35 mouse cellular contexts compared by ENCODE assay signal in genomic region chr4:102724442-102724841, GRCm38 (mm10). TPM values are rescaled to one million over a fixed set of nuclear protein-coding genes. Genes with fewer than 3 reads are reported as not detected.
DNase-seq lines count a peak whose midpoint lies in the region; ATAC-seq and TF ChIP-seq lines count a peak whose summit lies in the region.
"Had no signal": no experiment of that assay in that cellular context is flagged by ENCODE, and none has a peak within 500 bp of the region (broad histone marks: within the 10 kb centered on the region; RNA-seq: fewer than 3 reads in every experiment).

No protein-coding gene starts in this region.

- WGBS in lung, postnatal 0 days: 69% methylated on average over 5 of the region's 5 CpGs
- 69% methylated on average over 5 of the region's 5 CpGs for WGBS in kidney, embryonic 16.5 days
- 70% methylated on average over 5 of the region's 5 CpGs for WGBS in intestine, postnatal 0 days

- no peaks in the 10 kb centered on the region for H3K9me3 ChIP-seq in lung, postnatal 0 days (ENCODE audit: low read length)
- H3K9me3 ChIP-seq in E14TG2a.4 (ENCODE audit: low read length): no peaks in the 10 kb centered on the region
- H3K9me3 ChIP-seq in kidney, embryonic 16.5 days (ENCODE audit: low read length): no peaks in the 10 kb centered on the region
- no peaks in the 10 kb centered on the region for H3K9me3 ChIP-seq in intestine, postnatal 0 days (ENCODE audit: control insufficient read depth)
- H3K9me3 ChIP-seq: embryonic facial prominence, embryonic 10.5 days; embryonic facial prominence, embryonic 15.5 days; forebrain, embryonic 13.5 days; hindbrain, embryonic 15.5 days; intestine, embryonic 15.5 days; limb, embryonic 13.5 days; liver, embryonic 12.5 days; midbrain, embryonic 10.5 days; midbrain, embryonic 15.5 days; neural tube, embryonic 15.5 days had no signal

- H3K4me3 ChIP-seq in lung, postnatal 0 days (ENCODE audit: low read depth, low read length): no peak overlapping the region
- no peak overlapping the region for H3K4me3 ChIP-seq in E14TG2a.4 (replicated peaks; ENCODE audit: low read length)
- H3K4me3 ChIP-seq in kidney, embryonic 16.5 days (ENCODE audit: low read length): no peak overlapping the region
- no peak overlapping the region for H3K4me3 ChIP-seq in intestine, postnatal 0 days (ENCODE audit: low read depth, low read length)
- H3K4me3 ChIP-seq: embryonic facial prominence, embryonic 10.5 days; embryonic facial prominence, embryonic 15.5 days; forebrain, embryonic 13.5 days; hindbrain, embryonic 15.5 days; intestine, embryonic 15.5 days; left cerebral cortex, adult 2 months; limb, embryonic 13.5 days; liver, embryonic 12.5 days; midbrain, embryonic 10.5 days; midbrain, embryonic 15.5 days; neural tube, embryonic 15.5 days had no signal

- no peak for TF ChIP-seq EP300 in lung, postnatal 0 days (IDR thresholded peaks at IDR 0.05)

- H3K36me3 ChIP-seq in lung, postnatal 0 days (ENCODE audit: insufficient read depth, low read length): no peaks in the 10 kb centered on the region
- H3K36me3 ChIP-seq in E14TG2a.4 (ENCODE audit: insufficient read depth, low read length): no peaks in the 10 kb centered on the region
- H3K36me3 ChIP-seq in kidney, embryonic 16.5 days (ENCODE audit: insufficient read depth, low read length): no peaks in the 10 kb centered on the region
- no peaks in the 10 kb centered on the region for H3K36me3 ChIP-seq in intestine, postnatal 0 days (ENCODE audit: control insufficient read depth, insufficient read depth)
- H3K36me3 ChIP-seq: embryonic facial prominence, embryonic 10.5 days; embryonic facial prominence, embryonic 15.5 days; hindbrain, embryonic 15.5 days; intestine, embryonic 15.5 days; limb, embryonic 13.5 days; liver, embryonic 12.5 days; midbrain, embryonic 10.5 days; midbrain, embryonic 15.5 days; neural tube, embryonic 15.5 days had no signal

- ATAC-seq in lung, postnatal 0 days: no peak
- ATAC-seq in kidney, embryonic 16.5 days (ENCODE audit: low FRiP score, low TSS enrichment): no peak
- no peak for ATAC-seq in intestine, postnatal 0 days
- ATAC-seq: activated CD4-positive, CD25-positive, alpha-beta regulatory T cell, adult 4 months; forebrain, embryonic 13.5 days; intestine, embryonic 15.5 days; liver, embryonic 12.5 days; midbrain, embryonic 15.5 days had no signal

- H3K9ac ChIP-seq in lung, postnatal 0 days (replicated peaks; ENCODE audit: low read depth): no peak overlapping the region
- no peak overlapping the region for H3K9ac ChIP-seq in kidney, embryonic 16.5 days (replicated peaks; ENCODE audit: low read length)
- H3K9ac ChIP-seq in intestine, postnatal 0 days (ENCODE audit: low read depth, low read length): no peak overlapping the region
- H3K9ac ChIP-seq: embryonic facial prominence, embryonic 15.5 days; forebrain, embryonic 13.5 days; hindbrain, embryonic 15.5 days; intestine, embryonic 15.5 days; limb, embryonic 13.5 days; liver, embryonic 12.5 days; midbrain, embryonic 15.5 days; neural tube, embryonic 15.5 days had no signal

- H3K4me2 ChIP-seq in lung, postnatal 0 days (replicated peaks; ENCODE audit: low read depth, low read length): no peak overlapping the region
- H3K4me2 ChIP-seq in kidney, embryonic 16.5 days (replicated peaks; ENCODE audit: low read depth, low read length): no peak overlapping the region
- H3K4me2 ChIP-seq in intestine, postnatal 0 days (replicated peaks; ENCODE audit: low read depth): no peak overlapping the region
- H3K4me2 ChIP-seq: embryonic facial prominence, embryonic 15.5 days; forebrain, embryonic 13.5 days; heart, embryonic 11.5 days; hindbrain, embryonic 15.5 days; intestine, embryonic 15.5 days; limb, embryonic 13.5 days; liver, embryonic 12.5 days; midbrain, embryonic 15.5 days; neural tube, embryonic 15.5 days had no signal

- DNase-seq in lung, postnatal 0 days (ENCODE audit: low spot score): no peak
- no peak for DNase-seq in lung, postnatal 4 days
- DNase-seq in NIH3T3 (ENCODE audit: low read depth): peak; percentile 6
- DNase-seq in induced T-regulatory cell, adult 2 months (ENCODE audit: low read depth): peak; percentile 12
- DNase-seq in layer of hippocampus, adult 11-12 months (ENCODE audit: low spot score): no peak
- DNase-seq: adrenal gland, adult 2 months; adrenal gland, postnatal 36 days; cerebellum, adult 2 months; cerebellum, postnatal 14 days; gastrocnemius, postnatal 36 days; heart, adult 18-20 months; kidney, adult 8-10 months; kidney, postnatal 10 days; lung, adult 2 months; lung, postnatal 14 days; spleen, adult 18-20 months; thymus, adult 18-20 months; thymus, postnatal 36 days had no signal

- H3K4me1 ChIP-seq in lung, postnatal 0 days (ENCODE audit: insufficient read depth, low read depth, low read length): no peaks in the 10 kb centered on the region
- no peaks in the 10 kb centered on the region for H3K4me1 ChIP-seq in E14TG2a.4 (replicated peaks; ENCODE audit: low read depth, low read length)
- no peaks in the 10 kb centered on the region for H3K4me1 ChIP-seq in kidney, embryonic 16.5 days (ENCODE audit: insufficient read depth, low read length)
- no peaks in the 10 kb centered on the region for H3K4me1 ChIP-seq in intestine, postnatal 0 days (replicated peaks; ENCODE audit: control insufficient read depth, insufficient read depth, low read length)
- H3K4me1 ChIP-seq: embryonic facial prominence, embryonic 10.5 days; embryonic facial prominence, embryonic 15.5 days; forebrain, embryonic 13.5 days; hindbrain, embryonic 15.5 days; intestine, embryonic 15.5 days; limb, embryonic 13.5 days; liver, embryonic 12.5 days; midbrain, embryonic 10.5 days; midbrain, embryonic 15.5 days; neural tube, embryonic 15.5 days had no signal

- peak; percentile 15; the same call in 1 of the 2 replicates for TF ChIP-seq CTCF in lung, postnatal 0 days (IDR thresholded peaks at IDR 0.05)
- peak; percentile 63 for TF ChIP-seq CTCF in E14TG2a.4 (conservative IDR thresholded peaks at IDR 0.05; ENCODE audit: low read length)
- TF ChIP-seq CTCF in intestine, postnatal 0 days (IDR thresholded peaks at IDR 0.05; ENCODE audit: low read depth): no peak

- no peak overlapping the region for H3K27ac ChIP-seq in lung, postnatal 0 days (ENCODE audit: low read length)
- H3K27ac ChIP-seq in kidney, embryonic 16.5 days (ENCODE audit: low read length): no peak overlapping the region
- H3K27ac ChIP-seq in intestine, postnatal 0 days (ENCODE audit: low read depth, low read length): no peak overlapping the region
- H3K27ac ChIP-seq: embryonic facial prominence, embryonic 10.5 days; embryonic facial prominence, embryonic 15.5 days; forebrain, embryonic 13.5 days; hindbrain, embryonic 15.5 days; intestine, embryonic 15.5 days; left cerebral cortex, adult 2 months; limb, embryonic 13.5 days; liver, embryonic 12.5 days; midbrain, embryonic 10.5 days; midbrain, embryonic 15.5 days; neural tube, embryonic 15.5 days; stomach, postnatal 0 days had no signal

- no peaks in the 10 kb centered on the region for H3K27me3 ChIP-seq in lung, postnatal 0 days (replicated peaks; ENCODE audit: insufficient read depth, low read length)
- H3K27me3 ChIP-seq in E14TG2a.4 (ENCODE audit: insufficient read depth, low read length): no peaks in the 10 kb centered on the region
- no peaks in the 10 kb centered on the region for H3K27me3 ChIP-seq in kidney, embryonic 16.5 days (ENCODE audit: insufficient read depth, low read length)
- H3K27me3 ChIP-seq in intestine, postnatal 0 days (replicated peaks; ENCODE audit: control insufficient read depth, insufficient read depth, low read length): no peaks in the 10 kb centered on the region
- H3K27me3 ChIP-seq: embryonic facial prominence, embryonic 15.5 days; forebrain, embryonic 13.5 days; hindbrain, embryonic 15.5 days; intestine, embryonic 15.5 days; limb, embryonic 13.5 days; liver, embryonic 12.5 days; midbrain, embryonic 15.5 days; neural tube, embryonic 15.5 days had no signal

RNA-seq across cellular contexts. Expression of gene Sgip1, which starts 16.7 kb away (rescaled TPM):
- polyA plus RNA-seq in lung, postnatal 0 days (2015; fragmentation: Nextera tagmentation; extraction: Ambion mirVana): 7.8 and 9.0 TPM in 2 replicates
- 8.6 and 11.6 TPM in 2 replicates for polyA plus RNA-seq in kidney, embryonic 16.5 days (2015; fragmentation: Nextera tagmentation; extraction: Ambion mirVana)
- polyA plus RNA-seq in intestine, postnatal 0 days (2015; fragmentation: Nextera tagmentation; extraction: Ambion mirVana): 5.7 and 6.1 TPM in 2 replicates

Comparison
In these comparisons a context has a peak if more than half of its experiments do, and no peak if none do; other contexts are left out.
1. DNase-seq: peak in NIH3T3 (single experiment) and induced T-regulatory cell, adult 2 months (single experiment); none in lung, postnatal 0 days (single experiment), lung, postnatal 4 days (0 of 2) and layer of hippocampus, adult 11-12 months (single experiment).